Mouse (Mus musculus) thymus, postnatal 14 days (tissue): ENCODE measurements around the gene Trpm5.
A peak's percentile ranks its signal among the peaks of the same experiment; 100 is the strongest.

Experiments
- DNase-seq: peaks from one replicate; pipeline ENCODE4 v3.0.0; 2021

The Trpm5 gene

DNA sequence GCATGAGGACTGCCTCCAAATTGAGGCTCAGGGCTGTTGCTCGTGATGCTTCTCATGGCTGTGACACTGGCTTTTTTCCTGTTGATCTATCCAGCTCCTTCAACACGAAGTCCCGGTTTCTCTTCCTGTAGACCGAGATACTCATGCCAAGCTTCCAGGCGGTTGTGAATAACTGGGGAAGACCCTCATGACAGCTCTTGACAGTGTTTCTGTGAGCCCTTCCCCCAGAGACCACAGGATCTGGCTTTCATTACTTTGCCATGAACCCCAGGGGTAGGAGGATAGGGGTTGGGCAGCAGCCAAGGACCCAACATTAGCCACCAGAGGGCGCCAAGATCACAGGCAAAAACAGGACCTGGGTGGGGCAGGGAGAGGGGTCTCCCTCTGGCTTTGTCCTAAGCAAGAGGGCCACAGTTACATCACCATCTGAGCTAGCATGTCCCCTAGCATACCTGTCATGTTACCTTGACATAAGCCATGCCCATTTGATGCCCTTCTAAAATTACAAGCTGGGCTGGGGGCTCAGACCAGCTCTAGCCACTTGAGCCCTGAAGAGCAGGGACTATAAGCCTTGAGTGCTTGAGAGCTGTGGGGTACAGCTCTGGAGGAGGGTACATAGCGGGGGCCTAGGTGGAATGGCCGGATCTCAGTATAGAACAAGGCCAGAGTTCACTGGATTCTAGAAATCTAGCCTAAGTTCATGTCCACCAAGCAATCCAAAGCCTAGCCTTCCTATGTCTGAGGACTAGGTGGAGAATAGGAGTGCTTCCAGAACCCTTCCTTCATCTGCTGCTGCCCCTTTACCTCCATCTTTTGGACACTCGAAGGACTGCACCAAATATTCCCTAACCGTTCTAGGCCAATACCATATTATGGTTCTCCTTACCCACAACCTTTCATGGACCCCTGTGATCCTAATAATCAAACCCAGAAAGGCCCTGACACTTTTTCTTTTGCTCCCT is at the start of gene Trpm5:
Trpm5 (minus strand) TSS at position 51 of the 962 bp plus-strand sequence.
- peak; percentile 67 for DNase-seq

DNA sequence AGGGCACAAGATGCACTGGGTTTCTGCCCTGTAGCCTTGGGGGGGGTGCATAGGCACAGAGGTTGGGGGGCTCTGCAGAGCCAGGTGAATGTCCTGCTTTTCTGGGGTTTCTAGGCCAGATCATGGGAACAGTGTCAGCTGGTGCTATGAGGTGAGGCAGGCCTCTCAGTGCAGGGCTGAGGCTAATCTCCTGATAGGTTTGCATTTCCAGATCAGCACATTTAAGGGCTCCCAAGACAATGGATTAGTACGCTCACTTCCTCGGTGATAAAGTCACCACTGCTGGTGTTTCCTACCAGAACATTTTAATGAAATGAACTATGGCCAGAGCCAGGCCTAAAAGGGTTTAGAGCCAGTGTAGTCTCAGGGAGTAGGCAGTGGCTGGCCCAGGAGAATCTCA is 48.2 kb upstream of the Trpm5 start:
- no peak for DNase-seq

DNA sequence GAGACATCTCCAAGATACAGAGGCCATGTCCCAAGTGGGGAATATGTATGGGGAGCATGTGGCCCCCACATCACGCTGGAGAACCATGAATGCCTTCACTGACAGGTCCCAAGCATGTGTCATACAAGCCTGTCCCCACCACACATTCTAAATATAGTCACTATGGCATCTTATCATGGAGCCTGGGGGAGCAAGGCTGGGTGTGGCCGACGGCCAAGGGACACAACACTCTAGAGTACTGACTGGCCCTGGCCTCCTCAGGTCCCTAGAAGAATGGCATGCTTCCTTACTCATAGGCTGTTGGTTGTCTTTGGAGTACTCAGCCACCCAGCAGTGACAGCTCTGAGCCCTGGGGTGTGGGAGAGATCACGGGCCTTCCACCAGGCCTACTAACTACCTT is 45.5 kb upstream of the Trpm5 start:
- DNase-seq: no peak

DNA sequence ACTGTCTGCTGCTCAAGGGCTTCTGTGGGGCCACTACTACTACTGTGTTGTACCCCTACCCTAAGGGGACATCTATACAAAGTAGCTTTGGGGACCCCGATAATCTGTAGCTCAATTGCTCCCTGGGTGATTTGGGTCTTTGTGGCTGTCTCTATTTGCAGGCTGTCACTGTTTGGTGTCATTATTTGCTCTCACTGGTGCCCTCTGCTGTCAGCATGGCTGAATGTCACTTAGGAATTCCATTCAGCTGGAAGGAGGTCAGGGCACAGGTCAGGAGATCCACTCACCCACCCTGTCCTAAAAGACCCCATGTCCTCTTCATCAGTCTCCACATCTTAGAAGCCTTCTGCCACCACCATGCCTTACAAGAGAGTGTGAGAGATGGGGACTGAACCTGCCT is 44.3 kb upstream of the Trpm5 start:
- peak; percentile 48 for DNase-seq

DNA sequence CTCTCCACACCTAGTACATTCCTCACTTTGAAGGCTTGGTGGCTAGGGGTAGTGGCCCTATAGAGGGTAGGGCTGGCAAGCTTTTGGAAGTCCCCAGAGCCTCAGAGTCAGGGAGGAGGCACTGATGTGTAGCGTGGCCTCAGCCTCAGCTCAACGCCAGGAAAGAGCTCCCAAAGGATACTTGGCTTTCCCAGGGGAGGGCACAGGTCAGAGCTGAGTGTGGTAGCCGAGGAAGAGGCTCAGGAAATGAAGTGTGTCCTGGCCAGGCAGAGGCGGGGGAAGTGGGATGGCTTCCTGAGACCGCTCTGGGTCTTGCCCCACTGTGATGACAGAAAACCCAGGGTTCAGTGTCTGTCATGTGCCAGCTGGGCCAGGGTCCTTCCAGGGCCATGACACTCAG is 42.1 kb upstream of the Trpm5 start:
- no peak for DNase-seq

GRCm38 (mm10) chr7:143136125-143136524 is 41.7 kb upstream of the Trpm5 start:
- no peak for DNase-seq

- no peak for DNase-seq
Observed at GRCm38 (mm10) chr7:143132815-143133214, 38.4 kb upstream of the Trpm5 start.

DNA sequence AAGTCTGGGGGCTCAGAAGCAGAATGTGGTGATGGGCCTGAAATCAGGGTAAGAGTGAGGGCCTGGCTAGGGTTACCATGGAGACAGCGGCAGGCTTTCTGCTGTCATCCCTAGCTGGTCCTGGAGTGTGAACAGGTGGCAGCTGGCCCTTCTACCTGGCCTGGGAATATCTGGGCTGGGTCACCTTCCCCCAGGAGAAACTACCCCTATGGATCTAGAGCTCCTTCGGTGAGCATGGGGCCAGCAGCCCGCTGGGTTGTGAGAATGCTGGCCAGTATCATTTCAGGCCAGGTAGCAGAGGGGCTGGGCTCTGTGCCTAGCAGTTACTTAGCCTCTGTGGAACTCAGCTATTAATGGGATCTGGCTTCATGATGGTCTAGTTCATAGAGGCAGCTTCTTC is 30.5 kb upstream of the Trpm5 start:
- DNase-seq: no peak

DNA sequence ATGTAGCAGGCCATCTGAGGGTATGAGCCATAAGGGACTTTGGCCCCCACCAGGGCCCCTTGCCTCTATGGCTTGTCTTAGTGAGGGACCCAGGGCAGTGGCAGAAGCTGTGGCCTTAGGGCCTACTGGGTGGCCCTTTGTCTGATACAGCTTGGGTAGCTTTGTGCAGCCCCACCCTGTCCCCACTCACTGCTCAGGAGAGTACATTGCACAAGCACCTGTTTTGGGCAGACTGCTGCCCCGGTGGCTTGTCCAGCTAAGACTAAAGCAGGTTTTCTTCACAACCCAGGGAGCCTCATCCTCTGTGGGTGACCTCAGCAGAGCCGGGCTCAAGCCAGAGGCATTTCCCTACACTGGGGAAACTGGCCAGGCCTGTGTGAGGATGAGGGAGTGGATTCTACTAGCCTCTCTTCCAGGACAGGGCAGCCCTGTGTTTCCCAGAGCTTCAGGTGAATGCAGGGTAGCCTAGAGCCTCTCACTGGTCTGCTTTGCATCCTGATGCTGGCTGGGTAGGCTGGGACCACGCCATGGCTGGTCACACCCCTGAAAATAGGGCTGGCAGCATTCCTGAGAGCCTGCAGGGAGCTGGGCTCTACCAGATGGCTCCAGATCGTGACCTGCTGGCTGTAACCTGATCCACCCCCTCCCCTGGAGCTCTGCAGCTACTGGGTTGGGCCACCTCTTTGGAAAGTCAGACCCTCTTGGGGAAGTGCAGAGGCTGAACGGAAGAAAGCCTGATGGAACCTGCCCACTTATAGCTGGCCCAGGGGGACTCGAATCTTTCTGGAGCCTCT is 29.6 kb upstream of the Trpm5 start:
- no peak for DNase-seq

DNA sequence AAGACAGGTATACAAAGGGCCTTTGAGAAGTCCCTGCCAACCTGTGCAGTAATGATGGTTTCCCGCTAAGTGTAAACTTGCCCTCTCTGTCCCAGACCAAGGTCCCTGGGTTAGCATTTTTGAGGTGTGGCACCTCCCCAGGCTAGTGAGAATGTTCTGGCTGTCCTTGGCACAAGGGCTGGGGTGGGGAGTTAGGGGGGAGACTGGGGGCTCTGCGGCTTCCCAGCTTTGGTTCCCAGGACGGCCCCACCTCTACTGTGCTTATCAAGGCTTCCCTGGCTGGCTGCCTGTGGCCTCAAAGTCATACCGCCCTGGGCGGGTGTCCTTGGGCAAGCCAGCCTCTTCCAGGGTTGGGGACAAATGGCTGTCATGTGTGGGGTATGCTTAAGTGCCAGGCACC is 27.7 kb upstream of the Trpm5 start:
- no peak for DNase-seq

GRCm38 (mm10) chr7:143119826-143120225 is 25.4 kb upstream of the Trpm5 start:
- no peak for DNase-seq

GRCm38 (mm10) chr7:143119407-143119806 is 25.0 kb upstream of the Trpm5 start:
- DNase-seq: no peak

DNA sequence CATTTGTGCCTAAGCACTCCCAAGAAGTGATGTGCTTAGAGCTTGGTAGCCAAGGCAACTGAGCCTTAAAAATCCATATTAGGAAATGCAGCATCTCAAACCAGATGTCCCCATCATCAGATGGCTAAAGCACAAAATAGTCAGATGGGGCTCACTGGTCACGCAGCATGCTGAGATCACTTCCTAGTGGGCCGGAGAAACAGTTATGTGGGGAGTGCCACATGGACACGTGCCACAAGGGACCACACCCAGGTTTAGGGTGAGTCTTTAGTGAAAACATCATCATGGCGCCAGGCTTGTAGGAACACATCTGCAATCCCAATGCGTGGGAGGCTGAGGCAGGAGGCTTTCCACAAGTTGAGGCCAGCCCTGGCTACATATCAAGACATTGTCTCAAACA is 22.1 kb upstream of the Trpm5 start:
- no peak for DNase-seq

- DNase-seq: no peak
Observed at GRCm38 (mm10) chr7:143114773-143115172, 20.3 kb upstream of the Trpm5 start.

GRCm38 (mm10) chr7:143112395-143112794 is 18.0 kb upstream of the Trpm5 start:
- no peak for DNase-seq

DNA sequence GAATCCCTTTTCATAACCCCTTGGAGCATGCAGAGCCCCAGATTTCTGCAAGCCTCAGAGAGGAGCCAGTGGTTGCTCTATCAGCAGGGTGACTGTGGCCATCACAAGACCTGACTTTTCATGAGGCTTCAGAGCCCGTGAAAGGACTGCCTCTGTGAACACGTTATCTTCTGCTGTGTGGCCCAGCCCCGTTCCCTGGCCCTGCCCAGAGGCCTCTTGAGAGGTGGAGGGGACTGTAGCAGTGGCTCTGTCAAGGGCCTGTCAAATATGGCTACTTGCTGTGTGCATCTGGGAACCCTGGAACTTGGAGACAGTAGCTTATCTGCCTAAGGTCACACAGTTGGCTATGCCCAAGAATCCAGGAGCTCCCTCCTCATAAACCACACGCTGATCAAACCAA is 17.3 kb upstream of the Trpm5 start:
- DNase-seq: no peak

GRCm38 (mm10) chr7:143110803-143111202 is 16.4 kb upstream of the Trpm5 start:
- no peak for DNase-seq

DNA sequence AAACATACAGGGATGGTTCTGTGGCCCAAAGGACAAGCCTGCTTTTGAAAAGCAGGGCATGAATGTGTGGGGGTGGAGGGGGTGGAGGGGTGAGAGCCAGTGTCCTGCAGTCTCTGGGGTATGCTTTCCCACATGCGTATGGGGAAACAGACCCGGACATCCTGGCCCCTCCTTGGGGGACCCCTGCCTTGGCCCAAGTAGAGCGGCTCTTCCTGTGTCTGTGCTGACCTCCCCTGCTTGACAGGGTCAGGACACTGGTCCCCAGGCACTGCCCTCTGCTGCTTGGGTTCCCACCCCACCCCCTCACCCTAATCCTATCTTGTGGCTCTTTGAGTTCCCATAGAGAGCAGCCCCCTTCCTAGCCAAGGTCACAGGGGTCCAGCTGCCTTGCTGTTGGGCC is 15.3 kb upstream of the Trpm5 start:
- DNase-seq: no peak

DNA sequence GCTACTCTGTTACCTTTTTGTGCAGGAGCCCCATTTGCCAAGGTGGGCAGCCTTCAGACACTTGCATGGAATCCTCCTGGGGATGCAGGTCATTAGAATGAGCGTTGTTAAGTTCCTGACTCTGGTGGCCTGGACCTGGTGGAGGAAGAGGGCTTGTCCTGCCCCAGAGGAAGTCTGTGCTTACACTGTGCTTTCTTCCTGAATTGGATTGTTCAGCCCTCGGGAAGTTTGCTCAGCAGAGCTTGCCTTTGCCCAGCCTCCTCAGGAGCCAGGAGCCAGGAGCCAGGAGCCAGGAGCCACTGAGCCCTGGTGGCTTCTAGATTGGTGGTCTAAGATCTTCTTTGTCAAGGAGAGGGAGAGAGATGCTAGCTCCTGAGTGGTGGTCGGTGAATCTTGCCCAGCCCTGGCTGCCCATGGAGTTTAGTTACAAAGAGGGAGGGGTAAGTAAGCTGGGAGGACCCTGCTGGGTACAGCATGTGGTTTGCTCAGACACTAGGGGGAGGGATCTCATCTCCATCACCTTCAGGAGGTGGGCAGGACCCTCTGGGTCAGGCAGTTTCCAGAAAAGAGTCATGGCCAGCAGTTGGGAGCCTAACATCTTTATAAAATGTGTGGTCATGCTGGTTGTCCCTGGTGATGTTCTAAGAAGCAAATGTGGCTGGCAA is 14.7 kb upstream of the Trpm5 start:
- DNase-seq: no peak

- DNase-seq: no peak
Observed at GRCm38 (mm10) chr7:143108200-143108599, 13.8 kb upstream of the Trpm5 start.

DNA sequence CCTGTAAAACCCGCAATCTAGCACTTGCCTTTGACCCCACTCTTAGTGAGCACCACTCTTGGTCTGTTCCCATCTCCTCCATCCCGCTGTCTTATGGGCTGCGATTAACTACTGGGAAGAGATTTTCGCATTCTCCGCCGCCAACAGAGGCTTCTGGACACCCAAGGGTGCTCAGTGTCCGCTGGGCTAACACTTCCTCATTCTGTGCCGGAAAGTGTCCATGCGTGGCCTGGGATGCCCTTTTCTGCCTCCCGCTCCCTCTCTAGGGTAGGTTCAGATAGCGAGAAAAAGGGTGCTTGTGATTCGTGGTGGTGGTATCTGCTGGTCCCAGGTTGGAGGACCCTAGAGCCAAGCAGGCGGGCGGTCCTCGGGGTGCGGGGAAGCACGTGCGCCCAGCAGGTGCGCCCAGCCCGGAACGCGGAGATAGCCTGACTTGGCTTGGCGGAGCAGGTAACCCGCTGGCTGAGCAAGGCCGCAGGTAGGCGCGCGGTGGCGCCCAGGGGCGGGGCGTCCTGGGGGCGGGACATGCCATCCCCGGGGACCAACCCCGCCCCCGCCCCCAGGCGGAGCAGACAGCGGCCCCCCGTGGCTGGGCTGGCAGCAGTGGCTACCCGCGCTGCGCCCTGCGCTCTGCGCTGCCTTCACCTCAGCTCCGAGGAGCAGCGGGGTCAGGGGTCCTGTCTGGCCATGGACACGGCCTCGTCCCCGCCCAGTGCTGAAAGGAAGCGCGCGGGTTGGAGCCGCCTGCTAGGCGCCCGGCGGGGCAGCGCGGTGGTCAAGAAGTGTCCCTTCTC is 12.4 kb upstream of the Trpm5 start:
- peak; percentile 75 for DNase-seq

- no peak for DNase-seq
Observed at GRCm38 (mm10) chr7:143106062-143106461, 11.6 kb upstream of the Trpm5 start, which contains the start of gene Kcnq1. Gene Kcnq1, plus strand, starts transcription at chr7:143106362.
